In the genomic region with DNA sequence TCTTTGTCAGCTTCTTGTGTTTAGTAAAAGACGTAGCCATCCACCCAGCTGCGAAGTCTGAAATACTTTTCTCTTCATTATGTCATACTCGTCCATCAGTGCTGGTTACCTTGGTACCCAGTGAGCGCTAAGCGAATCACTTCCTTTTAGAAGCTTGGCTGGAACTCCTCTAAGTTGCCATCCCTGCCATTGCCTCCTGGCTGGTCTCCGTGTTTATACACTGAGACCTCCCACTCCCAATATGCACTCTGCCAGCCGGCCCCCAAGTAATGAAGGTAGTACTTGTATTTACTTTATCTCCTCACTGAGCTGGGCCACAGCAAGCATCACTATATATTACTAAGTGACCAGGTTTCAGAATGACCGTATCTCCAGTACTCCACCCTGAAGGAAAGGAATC, we compare ENCODE assay signal across 20 mouse cellular contexts.
DNase-seq lines count a peak whose midpoint lies in the region; ATAC-seq lines count a peak whose summit lies in the region.
"Had no signal": no experiment of that assay in that cellular context is flagged by ENCODE, and none has a peak within 500 bp of the region (broad histone marks: within the 10 kb centered on the region; RNA-seq: fewer than 3 reads in every experiment).

No protein-coding gene starts in this region.

- ATAC-seq in forebrain, embryonic 16.5 days: peak; percentile 70
- ATAC-seq in erythroblast, adult 5-6 weeks (replicated peaks; ENCODE audit: low FRiP score, poor library complexity, severe bottlenecking): no peak
- ATAC-seq: inflammation-experienced regulatory T-cells, adult 6 months had no signal

- no peak overlapping the region for H3K9ac ChIP-seq in forebrain, embryonic 16.5 days (replicated peaks; ENCODE audit: low read depth, low read length)
- H3K9ac ChIP-seq: heart, embryonic 13.5 days; liver, embryonic 14.5 days; lung, embryonic 15.5 days; neural tube, embryonic 12.5 days had no signal

- DNase-seq in heart, adult 11 months: peak; percentile 66
- DNase-seq in heart, postnatal 25 days (ENCODE audit: low spot score): no peak
- DNase-seq in left cerebral cortex, postnatal 14 days (ENCODE audit: low spot score in 2 of 2): peak; percentile 34 to 64
- DNase-seq in left cerebral cortex, adult 11 months (ENCODE audit: low spot score): no peak
- DNase-seq in layer of hippocampus, adult 9-11 months: peak; percentile 49
- DNase-seq: gastrocnemius, postnatal 10 days; heart, adult 18-20 months; heart, postnatal 36 days; kidney, adult 2 months; kidney, postnatal 14 days; thymus, postnatal 36 days had no signal

- WGBS in forebrain, embryonic 16.5 days: 41% methylated on average over 8 of the region's 8 CpGs

- no peaks in the 10 kb centered on the region for H3K36me3 ChIP-seq in forebrain, embryonic 16.5 days (ENCODE audit: control insufficient read depth, insufficient read depth)
- H3K36me3 ChIP-seq: heart, embryonic 13.5 days; lung, embryonic 15.5 days; midbrain, embryonic 10.5 days; neural tube, embryonic 12.5 days had no signal

- peak overlapping the region; percentile 12; the same call in 1 of the 2 replicates for H3K4me2 ChIP-seq in forebrain, embryonic 16.5 days (ENCODE audit: low read length)
- H3K4me2 ChIP-seq: heart, embryonic 13.5 days; lung, embryonic 15.5 days; neural tube, embryonic 12.5 days had no signal

- H3K9me3 ChIP-seq in forebrain, embryonic 16.5 days (ENCODE audit: control insufficient read depth, low read length): no peaks in the 10 kb centered on the region
- H3K9me3 ChIP-seq: lung, embryonic 15.5 days; midbrain, embryonic 10.5 days; neural tube, embryonic 12.5 days had no signal

- no peaks in the 10 kb centered on the region for H3K27me3 ChIP-seq in forebrain, embryonic 16.5 days (replicated peaks; ENCODE audit: control insufficient read depth, insufficient read depth, low read length)
- H3K27me3 ChIP-seq: heart, embryonic 13.5 days; lung, embryonic 15.5 days; neural tube, embryonic 12.5 days had no signal

- intact Hi-C loops in heart, postnatal 25 days (cut with DNase I): no loop called here
- intact Hi-C loops in left cerebral cortex, postnatal 14 days (cut with DNase I): no loop called here

- H3K27ac ChIP-seq in forebrain, embryonic 16.5 days (ENCODE audit: low read length): peak overlapping the region; percentile 37; the same call in 1 of the 2 replicates
- H3K27ac ChIP-seq: heart, embryonic 13.5 days; liver, embryonic 14.5 days; lung, embryonic 15.5 days; macrophage; midbrain, embryonic 10.5 days; neural tube, embryonic 12.5 days had no signal

- no peak overlapping the region for H3K4me3 ChIP-seq in forebrain, embryonic 16.5 days (replicated peaks; ENCODE audit: low read length)
- H3K4me3 ChIP-seq: heart, embryonic 13.5 days; lung, embryonic 15.5 days; midbrain, embryonic 10.5 days; neural tube, embryonic 12.5 days had no signal

- peaks cover 11% of the 10 kb centered on the region; the same call in 1 of the 2 replicates for H3K4me1 ChIP-seq in forebrain, embryonic 16.5 days (replicated peaks; ENCODE audit: control insufficient read depth, insufficient read depth, low read length)
- H3K4me1 ChIP-seq: heart, embryonic 13.5 days; lung, embryonic 15.5 days; neural tube, embryonic 12.5 days had no signal

Comparison
In these comparisons a context has a peak if more than half of its experiments do, and no peak if none do; other contexts are left out.
1. DNase-seq: peak in heart, adult 11 months (single experiment), left cerebral cortex, postnatal 14 days (2 of 2) and layer of hippocampus, adult 9-11 months (single experiment); none in heart, postnatal 25 days (single experiment) and left cerebral cortex, adult 11 months (single experiment).